Mouse (Mus musculus) stomach, embryonic 14.5 days (tissue): Measurements from ENCODE around the gene Esrp2. TPM values are rescaled to one million over a fixed set of nuclear protein-coding genes. Genes with fewer than 3 reads are reported as not detected.
A peak's percentile ranks its signal among the peaks of the same experiment; 100 is the strongest.

Experiments used
- ATAC-seq: fragments of 200-750 bp; cut with Nextera tagmentation; 2 replicates; pipeline ENCODE4 v1.8.0; 2017; ENCODE audit warnings: low read depth, moderate TSS enrichment; ENCODE audit not compliant: insufficient number of reproducible peaks, insufficient read depth, low FRiP score
- H3K27ac ChIP-seq: fragments of 300-500 bp; sonication (generic); 2 replicates; pipeline ENCODE4 v1.5.1; 2014; ENCODE audit warnings: mild to moderate bottlenecking, low read length, moderate library complexity, mixed read lengths
- H3K27me3 ChIP-seq: fragments of 300-500 bp; sonication (generic); 2 replicates; pipeline ENCODE4 v1.6.1; 2014; ENCODE audit warnings: low read length, control low read depth, mixed read lengths; ENCODE audit not compliant: control insufficient read depth, insufficient read depth
- H3K36me3 ChIP-seq: fragments of 300-500 bp; sonication (generic); 2 replicates; pipeline ENCODE4 v1.6.1; 2014; ENCODE audit warnings: mild to moderate bottlenecking, control low read depth, low read length, moderate library complexity, mixed read lengths; ENCODE audit not compliant: control insufficient read depth, insufficient read depth
- H3K4me1 ChIP-seq: fragments of 300-500 bp; sonication (generic); 2 replicates; pipeline ENCODE4 v1.6.1; 2014; ENCODE audit warnings: low read length, control low read depth, mixed read lengths; ENCODE audit not compliant: control insufficient read depth, insufficient read depth
- H3K4me2 ChIP-seq: fragments of 300-500 bp; sonication (generic); replicated peaks from 2 replicates; pipeline ENCODE4 v1.6.1; 2014; ENCODE audit warnings: low read depth, low read length, control low read depth
- H3K4me3 ChIP-seq: fragments of 300-500 bp; sonication (generic); 2 replicates; pipeline ENCODE4 v1.5.1; 2014; ENCODE audit warnings: low read depth, low read length, control low read depth
- H3K9ac ChIP-seq: fragments of 300-500 bp; sonication (generic); replicated peaks from 2 replicates; pipeline ENCODE4 v1.6.1; 2014; ENCODE audit warnings: low read depth, mild to moderate bottlenecking, control low read depth, low read length, moderate library complexity, mixed read lengths
- H3K9me3 ChIP-seq: fragments of 300-500 bp; sonication (generic); 2 replicates; pipeline ENCODE4 v1.6.1; 2016; ENCODE audit warnings: low read depth, low read length, control low read depth; ENCODE audit not compliant: control insufficient read depth
- WGBS: fragments of 180-500 bp; shearing (Covaris S2); extraction: QIAGEN DNeasy Blood & Tissue Kit; methylation state at CpG from one replicate; pipeline ENCODE4 v1.1.7; 2014; 5-methylcytosine and 5-hydroxymethylcytosine counted together
- polyA plus RNA-seq: library from polyadenylated mRNA; unstranded; fragments of >200 nt; fragmentation: Nextera tagmentation; extraction: Ambion mirVana; gene quantifications from 2 replicates; pipeline ENCODE4 v1.2.1, GENCODE M21; 2014

Gene Esrp2
- polyA plus RNA-seq, 1 experiment from 2014 or later = 30.0 TPM

- WGBS = under 1% methylated on average over 54 of the region's 54 CpGs
- ATAC-seq = peak; percentile 63
Measured at GRCm38 (mm10) chr8:106169017-106169933, 32.5 kb upstream of the Esrp2 start.

GRCm38 (mm10) chr8:106168356-106169016 is 31.7 kb upstream of the Esrp2 start, which contains the start of gene Slc7a6:
Gene Slc7a6, plus strand, starts transcription at chr8:106168857.
- under 1% methylated on average over 59 of the region's 59 CpGs for WGBS
- Histone ChIP-seq H3K27ac (peak within 1 kb of the TSS; percentile 66), H3K9me3 (no peaks in the 10 kb centered on the region), H3K9ac (peak within 1 kb of the TSS; percentile 72), H3K36me3 (peaks cover 6% of the 10 kb centered on the region; the same call in 1 of the 2 replicates), H3K4me2 (peak within 1 kb of the TSS; percentile 82), H3K4me3 (peak within 1 kb of the TSS; percentile 77), H3K4me1 (peaks cover 3% of the 10 kb centered on the region; the same call in 1 of the 2 replicates), H3K27me3 (no peaks in the 10 kb centered on the region)
- peak; percentile 84 for ATAC-seq

More at GRCm38 (mm10) chr8:106169017-106169933, 32.5 kb upstream of the Esrp2 start:
- peaks cover 3% of the 10 kb centered on the region; the same call in 1 of the 2 replicates for H3K4me1 ChIP-seq
- no peaks in the 10 kb centered on the region for H3K9me3 ChIP-seq
- peaks cover 2% of the 10 kb centered on the region; the same call in 1 of the 2 replicates for H3K36me3 ChIP-seq
- H3K27me3 ChIP-seq = no peaks in the 10 kb centered on the region
- peak overlapping the region; percentile 77 for H3K4me3 ChIP-seq
- H3K27ac ChIP-seq = peak overlapping the region; percentile 66
- peak overlapping the region; percentile 72 for H3K9ac ChIP-seq
- H3K4me2 ChIP-seq = peak overlapping the region; percentile 82

- H3K36me3 ChIP-seq = peaks cover 21% of the 10 kb centered on the region
- no peaks in the 10 kb centered on the region for H3K9me3 ChIP-seq
- no peak overlapping the region for H3K4me2 ChIP-seq
- no peak overlapping the region for H3K9ac ChIP-seq
- H3K27ac ChIP-seq = no peak overlapping the region
- no peak for ATAC-seq
- no peaks in the 10 kb centered on the region for H3K27me3 ChIP-seq
- WGBS = 42% methylated on average over 4 of the region's 4 CpGs
- peaks cover 3% of the 10 kb centered on the region; the same call in 1 of the 2 replicates for H3K4me1 ChIP-seq
- H3K4me3 ChIP-seq = no peak overlapping the region
Measured at GRCm38 (mm10) chr8:106165460-106165859, 28.7 kb upstream of the Esrp2 start.

GRCm38 (mm10) chr8:106163251-106163650 is 26.5 kb upstream of the Esrp2 start:
- Histone ChIP-seq H3K4me1 (no peaks in the 10 kb centered on the region), H3K4me2 (no peak overlapping the region), H3K9ac (no peak overlapping the region), H3K4me3 (no peak overlapping the region), H3K36me3 (peaks cover 23% of the 10 kb centered on the region), H3K27ac (no peak overlapping the region), H3K9me3 (no peaks in the 10 kb centered on the region), H3K27me3 (no peaks in the 10 kb centered on the region)
- WGBS = 85% methylated on average over 9 of the region's 9 CpGs
- ATAC-seq = no peak

- no peak overlapping the region for H3K27ac ChIP-seq
- H3K9me3 ChIP-seq = no peaks in the 10 kb centered on the region
- no peak overlapping the region for H3K9ac ChIP-seq
- ATAC-seq = no peak
- no peak overlapping the region for H3K4me2 ChIP-seq
- WGBS = 89% methylated on average over 6 of the region's 6 CpGs
- no peaks in the 10 kb centered on the region for H3K4me1 ChIP-seq
- peaks cover 29% of the 10 kb centered on the region for H3K36me3 ChIP-seq
- H3K4me3 ChIP-seq = no peak overlapping the region
- H3K27me3 ChIP-seq = no peaks in the 10 kb centered on the region
Measured at GRCm38 (mm10) chr8:106159876-106160275, 23.1 kb upstream of the Esrp2 start.

- Histone ChIP-seq H3K9ac (no peak overlapping the region), H3K9me3 (no peaks in the 10 kb centered on the region), H3K27ac (no peak overlapping the region), H3K4me3 (no peak overlapping the region), H3K4me1 (no peaks in the 10 kb centered on the region), H3K36me3 (peaks cover 25% of the 10 kb centered on the region), H3K4me2 (no peak overlapping the region), H3K27me3 (no peaks in the 10 kb centered on the region)
- ATAC-seq = no peak
- 89% methylated on average over 10 of the region's 10 CpGs for WGBS
Measured at GRCm38 (mm10) chr8:106158381-106158780, 21.6 kb upstream of the Esrp2 start.

- Histone ChIP-seq H3K9ac (no peak overlapping the region), H3K9me3 (no peaks in the 10 kb centered on the region), H3K27me3 (no peaks in the 10 kb centered on the region), H3K4me1 (no peaks in the 10 kb centered on the region), H3K4me3 (no peak overlapping the region), H3K4me2 (no peak overlapping the region), H3K27ac (no peak overlapping the region), H3K36me3 (peaks cover 18% of the 10 kb centered on the region)
- WGBS = 82% methylated on average over 1 of the region's 1 CpGs
- ATAC-seq = no peak
Measured at GRCm38 (mm10) chr8:106157419-106157818, 20.6 kb upstream of the Esrp2 start.

GRCm38 (mm10) chr8:106152876-106153275 is 16.1 kb upstream of the Esrp2 start:
- ATAC-seq = no peak
- 87% methylated on average over 4 of the region's 4 CpGs for WGBS

More at GRCm38 (mm10) chr8:106152876-106153275, 16.1 kb upstream of the Esrp2 start:
- H3K9ac ChIP-seq = no peak overlapping the region
- H3K27me3 ChIP-seq = no peaks in the 10 kb centered on the region
- no peak overlapping the region for H3K27ac ChIP-seq
- no peak overlapping the region for H3K4me2 ChIP-seq
- H3K9me3 ChIP-seq = no peaks in the 10 kb centered on the region
- H3K4me1 ChIP-seq = peaks cover 2% of the 10 kb centered on the region; the same call in 1 of the 2 replicates
- peaks cover 8% of the 10 kb centered on the region for H3K36me3 ChIP-seq
- H3K4me3 ChIP-seq = no peak overlapping the region
